Mouse (Mus musculus) MEL (cell line): ENCODE results near the gene Btnl1. TPM values are rescaled to one million over a fixed set of nuclear protein-coding genes. Genes with fewer than 3 reads are reported as not detected.

Experiments
- DNase-seq: peaks from one replicate; pipeline ENCODE4 v3.0.0; 2011; ENCODE audit warnings: low read depth, low spot score
- H3K27ac ChIP-seq: 2 replicates; pipeline ENCODE4 v1.5.1; 2012; ENCODE audit warnings: low read depth, mild to moderate bottlenecking, control low read depth, low read length, moderate library complexity; ENCODE audit not compliant: control insufficient read depth
- H3K27me3 ChIP-seq, 2 experiments: fragments of 150-350 bp in 1 of 2; sonication (generic) in 1 of 2; 2 replicates each; pipeline ENCODE4 v1.6.1; 2012; ENCODE audit warnings: low read length in 2 of 2, mild to moderate bottlenecking in 2 of 2, improper control_type of control experiment in 1 of 2, moderate library complexity in 1 of 2; ENCODE audit not compliant: insufficient read depth in 2 of 2, control insufficient read depth in 1 of 2
- H3K36me3 ChIP-seq, 2 experiments: 2 replicates each; pipeline ENCODE4 v1.6.1; 2012 to 2014; ENCODE audit warnings: low read length in 2 of 2, improper control_type of control experiment in 1 of 2, inconsistent platforms in 1 of 2, mild to moderate bottlenecking in 1 of 2; ENCODE audit not compliant: insufficient read depth in 2 of 2, control insufficient read depth in 1 of 2
- H3K4me1 ChIP-seq, 2 experiments: fragments of 150-350 bp in 1 of 2; sonication (generic) in 1 of 2; 2 replicates each; pipeline ENCODE4 v1.6.1; 2012; ENCODE audit warnings: low read length in 2 of 2, improper control_type of control experiment in 1 of 2, mild to moderate bottlenecking in 1 of 2; ENCODE audit not compliant: insufficient read depth in 2 of 2, control insufficient read depth in 1 of 2
- H3K4me3 ChIP-seq, 2 experiments: fragments of 150-350 bp in 1 of 2; sonication (generic) in 1 of 2; 2 replicates each; pipeline ENCODE4 v1.5.1; 2012; ENCODE audit warnings: low read depth in 2 of 2, low read length in 2 of 2, mild to moderate bottlenecking in 2 of 2, moderate library complexity in 2 of 2, control low read depth in 1 of 2, improper control_type of control experiment in 1 of 2; ENCODE audit not compliant: control insufficient read depth in 1 of 2, insufficient read depth in 1 of 2
- H3K79me2 ChIP-seq: 2 replicates; pipeline ENCODE4 v1.6.1; 2012; ENCODE audit warnings: mild to moderate bottlenecking, low read length, moderate library complexity; ENCODE audit not compliant: control insufficient read depth, poor library complexity, insufficient read depth
- H3K9ac ChIP-seq: 2 replicates; pipeline ENCODE4 v1.6.1; 2012; ENCODE audit warnings: low read depth, mild to moderate bottlenecking, control low read depth, low read length, moderate library complexity; ENCODE audit not compliant: control insufficient read depth, poor library complexity, severe bottlenecking
- H3K9me3 ChIP-seq: fragments of 150-350 bp; sonication (generic); replicated peaks from 2 replicates; pipeline ENCODE4 v1.6.1; 2012; ENCODE audit warnings: mild to moderate bottlenecking, low read length, improper control_type of control experiment, moderate library complexity; ENCODE audit not compliant: insufficient read depth
- CHD1 ChIP-seq: IDR thresholded peaks from 2 replicates; pipeline ENCODE4 v1.6.1; 2012; ENCODE audit warnings: low read depth, mild to moderate bottlenecking, inconsistent platforms, low read length, improper control_type of control experiment
- CHD2 ChIP-seq: IDR thresholded peaks from 2 replicates; pipeline ENCODE4 v1.6.1; 2011; ENCODE audit warnings: low read length, improper control_type of control experiment
- CTCF ChIP-seq, 3 experiments: IDR thresholded peaks in 2 of 3; conservative IDR thresholded peaks in 1 of 3; 2 replicates each; pipeline ENCODE4 v1.5.1; 2011 to 2012; ENCODE audit warnings: low read length in 3 of 3, low read depth in 2 of 3, mild to moderate bottlenecking in 2 of 3, improper control_type of control experiment in 1 of 3, inconsistent platforms in 1 of 3, mixed read lengths in 1 of 3, moderate library complexity in 1 of 3; ENCODE audit not compliant: control insufficient read depth in 1 of 3, insufficient read depth in 1 of 3, poor library complexity in 1 of 3, severe bottlenecking in 1 of 3
- E2F4 ChIP-seq: IDR thresholded peaks from 2 replicates; pipeline ENCODE4 v1.6.1; 2011; ENCODE audit warnings: low read depth, low read length, improper control_type of control experiment, borderline replicate concordance
- ETS1 ChIP-seq: IDR thresholded peaks from 2 replicates; pipeline ENCODE4 v1.6.1; 2012; ENCODE audit warnings: low read depth, mild to moderate bottlenecking, inconsistent platforms, low read length, improper control_type of control experiment, moderate library complexity
- HCFC1 ChIP-seq: IDR thresholded peaks from 2 replicates; pipeline ENCODE4 v1.6.1; 2012; ENCODE audit warnings: low read depth, mild to moderate bottlenecking, inconsistent platforms, low read length, improper control_type of control experiment, moderate library complexity
- JUND ChIP-seq: IDR thresholded peaks from 2 replicates; pipeline ENCODE4 v1.6.1; 2011; ENCODE audit warnings: low read depth, mild to moderate bottlenecking, improper control_type of control experiment, low read length
- KAT2A ChIP-seq: conservative IDR thresholded peaks from 2 replicates; pipeline ENCODE4 v1.6.1; 2012; ENCODE audit warnings: low read depth, low read length, improper control_type of control experiment, inconsistent platforms
- MAFK ChIP-seq: IDR thresholded peaks from 2 replicates; pipeline ENCODE4 v1.6.1; 2011; ENCODE audit warnings: low read depth, mild to moderate bottlenecking, low read length, improper control_type of control experiment, borderline replicate concordance
- MAZ ChIP-seq: IDR thresholded peaks from 2 replicates; pipeline ENCODE4 v1.6.1; 2012; ENCODE audit warnings: low read depth, mild to moderate bottlenecking, inconsistent platforms, low read length, improper control_type of control experiment
- MEF2A ChIP-seq: IDR thresholded peaks from 2 replicates; pipeline ENCODE4 v1.6.1; 2014; ENCODE audit warnings: low read depth, mild to moderate bottlenecking, inconsistent platforms, low read length, improper control_type of control experiment; ENCODE audit not compliant: poor library complexity, insufficient replicate concordance, severe bottlenecking; ENCODE audit errors: extremely low read depth
- POLR2A ChIP-seq, 2 experiments: IDR thresholded peaks; 2 replicates each; pipeline ENCODE4 v1.6.1; 2011 to 2012; ENCODE audit warnings: low read length in 2 of 2, mild to moderate bottlenecking in 2 of 2, control low read depth in 1 of 2, improper control_type of control experiment in 1 of 2, low read depth in 1 of 2, moderate library complexity in 1 of 2; ENCODE audit not compliant: control insufficient read depth in 1 of 2, insufficient read depth in 1 of 2, poor library complexity in 1 of 2
- RAD21 ChIP-seq: IDR thresholded peaks from 2 replicates; pipeline ENCODE4 v1.6.1; 2011; ENCODE audit warnings: mild to moderate bottlenecking, low read depth, low read length, improper control_type of control experiment
- SIN3A ChIP-seq: IDR thresholded peaks from 2 replicates; pipeline ENCODE4 v1.6.1; 2012; ENCODE audit warnings: low read length, improper control_type of control experiment, inconsistent platforms
- SMC3 ChIP-seq: IDR thresholded peaks from 2 replicates; pipeline ENCODE4 v1.6.1; 2011; ENCODE audit warnings: low read depth, low read length, improper control_type of control experiment
- TAL1 ChIP-seq: IDR thresholded peaks from 2 replicates; pipeline ENCODE4 v1.6.1; 2012; ENCODE audit warnings: mild to moderate bottlenecking, inconsistent platforms, low read length, moderate library complexity, mixed read lengths
- TCF12 ChIP-seq: IDR thresholded peaks from 2 replicates; pipeline ENCODE4 v1.6.1; 2014; ENCODE audit warnings: low read depth, mild to moderate bottlenecking, inconsistent platforms, low read length, improper control_type of control experiment, moderate library complexity
- ZC3H11A ChIP-seq: IDR thresholded peaks from 2 replicates; pipeline ENCODE4 v1.6.1; 2012; ENCODE audit warnings: low read depth, mild to moderate bottlenecking, inconsistent platforms, low read length, improper control_type of control experiment
- ZKSCAN1 ChIP-seq: IDR thresholded peaks from 2 replicates; pipeline ENCODE4 v1.6.1; 2012; ENCODE audit warnings: low read depth, mild to moderate bottlenecking, inconsistent platforms, low read length, improper control_type of control experiment, moderate library complexity
- ZNF384 ChIP-seq: IDR thresholded peaks from 2 replicates; pipeline ENCODE4 v1.6.1; 2012; ENCODE audit warnings: low read depth, mild to moderate bottlenecking, inconsistent platforms, low read length, improper control_type of control experiment
- polyA plus RNA-seq, 2 experiments: library from polyadenylated mRNA; stranded (reverse) in 1 of 2; unstranded in 1 of 2; fragments of >175 nt in 1 of 2; fragments of >200 nt in 1 of 2; gene quantifications; 2 replicates each; pipeline versions ENCODE4 v1.2.1 to v1.2.4; 2012; ENCODE audit warnings: low replicate concordance in 2 of 2, low read depth in 1 of 2; ENCODE audit not compliant: insufficient read length in 2 of 2, insufficient read depth in 1 of 2, missing spikeins in 1 of 2
- total RNA-seq: library from RNA; depleted of rRNA; stranded (reverse); fragments of 300-350 nt; gene quantifications from 2 replicates; pipeline ENCODE4 v1.2.3, GENCODE M21; 2012

The Btnl1 gene
- total and polyA plus RNA-seq, 3 experiments: 0.17 TPM; not detected in 2

- Histone ChIP-seq H3K9ac (no peak overlapping the region), H3K79me2 (no peaks in the 10 kb centered on the region), H3K4me1 (no peaks in the 10 kb centered on the region), H3K27ac (no peak overlapping the region), H3K27me3 (peaks cover 1 to 2% of the 10 kb centered on the region in 2 experiments), H3K4me3 (no peak overlapping the region), H3K36me3 (no peaks in the 10 kb centered on the region), H3K9me3 (no peaks in the 10 kb centered on the region)
- DNase-seq: no peak
- TF ChIP-seq CHD2 (no peak), MAFK (no peak), TCF12 (no peak), SIN3A (no peak), JUND (no peak), ZNF384 (no peak), ETS1 (no peak), ZKSCAN1 (no peak), CTCF (IDR thresholded peaks at IDR 0.05 in 2 of 3, conservative IDR thresholded peaks at IDR 0.05 in 1 of 3; ENCODE audit: control insufficient read depth in 1 of 3, insufficient read depth in 1 of 3, low read depth in 2 of 3, low read length in 3 of 3, poor library complexity in 1 of 3, severe bottlenecking in 1 of 3) (no peak), MAZ (no peak), SMC3 (no peak), MEF2A (no peak), KAT2A (no peak), TAL1 (no peak), POLR2A (IDR thresholded peaks at IDR 0.05; ENCODE audit: control insufficient read depth in 1 of 2, insufficient read depth in 1 of 2, low read depth in 1 of 2, low read length in 2 of 2, poor library complexity in 1 of 2) (no peak), E2F4 (no peak), CHD1 (no peak), HCFC1 (no peak), RAD21 (no peak)
Measured at GRCm38 (mm10) chr17:34362954-34363546, 13.9 kb upstream of the Btnl1 start.

- no peaks in the 10 kb centered on the region for H3K9me3 ChIP-seq
- no peak for DNase-seq
- H3K79me2 ChIP-seq: no peaks in the 10 kb centered on the region
- H3K27ac ChIP-seq: no peak overlapping the region
- H3K4me1 ChIP-seq: no peaks in the 10 kb centered on the region
- no peaks in the 10 kb centered on the region for H3K36me3 ChIP-seq
- H3K9ac ChIP-seq: no peak overlapping the region
- peaks cover 0 to 2% of the 10 kb centered on the region in 2 experiments for H3K27me3 ChIP-seq
- no peak for TF ChIP-seq ZC3H11A
- no peak overlapping the region for H3K4me3 ChIP-seq
Measured at GRCm38 (mm10) chr17:34363676-34364310, 13.1 kb upstream of the Btnl1 start.
